Comparison of ENCODE assay signal across 7 mouse cellular contexts in genomic region chr4:12491306-12491705, GRCm38 (mm10).
"Had no signal": no experiment of that assay in that cellular context is flagged by ENCODE, and none has a peak within 500 bp of the region (broad histone marks: within the 10 kb centered on the region; RNA-seq: fewer than 3 reads in every experiment).

No protein-coding gene starts in this region.

- ATAC-seq: midbrain, embryonic 13.5 days had no signal

- H3K4me2 ChIP-seq: midbrain, embryonic 13.5 days had no signal

- DNase-seq: kidney, postnatal 25 days; lung, adult 18-20 months; right cerebral cortex, postnatal 14 days; thymus, postnatal 36 days had no signal

- H3K27ac ChIP-seq: layer of hippocampus, adult 2 months; liver, embryonic 14.5 days; midbrain, embryonic 13.5 days had no signal

- H3K4me3 ChIP-seq: layer of hippocampus, adult 2 months; midbrain, embryonic 13.5 days had no signal

- H3K9ac ChIP-seq: liver, embryonic 14.5 days; midbrain, embryonic 13.5 days had no signal

- H3K27me3 ChIP-seq: midbrain, embryonic 13.5 days had no signal

- H3K9me3 ChIP-seq: midbrain, embryonic 13.5 days had no signal

- H3K36me3 ChIP-seq: midbrain, embryonic 13.5 days had no signal

- H3K4me1 ChIP-seq: midbrain, embryonic 13.5 days had no signal
